ENCODE assay signal across 23 mouse cellular contexts in the genomic region with DNA sequence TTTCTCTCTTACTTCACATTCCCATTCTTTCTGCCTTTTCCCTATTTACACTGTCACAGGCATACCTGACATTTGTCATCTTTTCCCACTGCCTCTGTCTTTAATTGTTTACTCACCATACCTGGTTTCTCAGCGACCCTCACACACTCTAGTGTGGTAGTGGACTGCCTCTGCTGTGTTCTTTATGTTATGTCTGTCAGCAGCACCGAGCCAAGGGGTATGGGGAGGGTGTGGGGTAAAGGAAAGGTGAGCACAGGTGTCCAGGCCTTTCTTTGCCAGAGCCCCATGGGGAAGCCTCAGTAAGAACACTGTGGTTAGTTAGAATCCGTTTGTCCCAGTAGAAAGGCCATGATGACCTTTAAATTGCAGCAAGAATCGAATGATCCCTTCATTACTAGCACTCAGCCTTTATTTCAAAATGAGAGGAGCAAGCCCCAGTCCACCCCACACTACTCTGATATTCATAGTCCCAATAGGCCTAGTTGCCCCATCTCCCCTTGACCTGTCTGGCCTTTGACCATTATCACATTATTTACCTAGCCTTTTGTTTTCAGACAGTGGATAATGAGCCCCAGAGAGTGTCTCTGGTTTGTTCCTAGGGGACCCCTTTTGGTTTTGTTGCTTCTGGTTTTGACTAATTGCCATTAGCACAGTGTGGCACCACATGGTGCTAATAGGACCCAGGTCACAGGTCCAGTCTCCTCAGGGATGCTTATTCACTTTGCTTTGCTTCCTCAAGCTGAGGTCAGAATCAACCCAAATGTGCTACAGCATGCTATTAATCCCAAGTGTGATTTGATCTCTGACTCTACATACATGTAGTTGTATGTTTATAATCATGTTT. TPM values are rescaled to one million over a fixed set of nuclear protein-coding genes. Genes with fewer than 3 reads are reported as not detected.
"Had no signal": no experiment of that assay in that cellular context is flagged by ENCODE, and none has a peak within 500 bp of the region (broad histone marks: within the 10 kb centered on the region; RNA-seq: fewer than 3 reads in every experiment).

Gene Olfr571 (minus strand): TSS at position 505 of the 844 bp plus-strand sequence.

- H3K4me2 ChIP-seq: limb, embryonic 15.5 days; liver, embryonic 12.5 days; lung, embryonic 14.5 days; stomach, embryonic 15.5 days had no signal

- DNase-seq: kidney, adult 8-10 months; kidney, postnatal 25 days; lung, postnatal 10 days; lung, postnatal 4 days; right cerebral cortex, postnatal 14 days; thymus, adult 2 months; thymus, postnatal 25 days had no signal

- H3K9ac ChIP-seq: limb, embryonic 15.5 days; liver, embryonic 12.5 days; lung, embryonic 14.5 days; stomach, embryonic 15.5 days had no signal

- H3K36me3 ChIP-seq: limb, embryonic 15.5 days; liver, embryonic 12.5 days; stomach, embryonic 15.5 days had no signal

- H3K27ac ChIP-seq: limb, embryonic 15.5 days; liver, embryonic 12.5 days; stomach, embryonic 15.5 days had no signal

- ATAC-seq: intestine, postnatal 0 days; liver, embryonic 12.5 days; midbrain, embryonic 16.5 days had no signal

- H3K4me3 ChIP-seq: limb, embryonic 15.5 days; liver, embryonic 12.5 days; stomach, embryonic 15.5 days had no signal

- H3K27me3 ChIP-seq: limb, embryonic 15.5 days; liver, embryonic 12.5 days; stomach, embryonic 15.5 days had no signal

- H3K9me3 ChIP-seq: limb, embryonic 15.5 days; liver, embryonic 12.5 days; stomach, embryonic 15.5 days had no signal

- H3K4me1 ChIP-seq: limb, embryonic 15.5 days; liver, embryonic 12.5 days; stomach, embryonic 15.5 days had no signal

RNA-seq across cellular contexts. Expression of gene Olfr571, which starts in this region (rescaled TPM):
- total RNA-seq: left cerebral cortex, adult 8-10 months; left cerebral cortex, postnatal 25 days; megakaryocyte, adult 5-6 weeks had no signal
- polyA plus RNA-seq: intestine, postnatal 0 days; kidney, embryonic 16.5 days; limb, embryonic 11.5 days; limb, embryonic 15.5 days; liver, embryonic 12.5 days; liver, embryonic 16.5 days; lung, embryonic 14.5 days; midbrain, embryonic 16.5 days; neural tube, embryonic 11.5 days; spleen, adult 2 months; stomach, embryonic 15.5 days; testis, adult 2 months; thymus, adult 2 months; urinary bladder, adult 2 months had no signal
